Mouse (Mus musculus) kidney, embryonic 16.5 days (tissue): Measurements from ENCODE around the gene Fbxl12. TPM values are rescaled to one million over a fixed set of nuclear protein-coding genes. Genes with fewer than 3 reads are reported as not detected.

Experiments used
- ATAC-seq: fragments of 200-750 bp; cut with Nextera tagmentation; 2 replicates; pipeline ENCODE4 v1.8.0; 2017; ENCODE audit warnings: moderate TSS enrichment; ENCODE audit not compliant: low FRiP score, low TSS enrichment
- H3K27ac ChIP-seq: fragments of 300-500 bp; sonication (generic); 2 replicates; pipeline ENCODE4 v1.5.1; 2014; ENCODE audit warnings: low read length
- H3K27me3 ChIP-seq: fragments of 300-500 bp; sonication (generic); 2 replicates; pipeline ENCODE4 v1.6.1; 2014; ENCODE audit warnings: low read length, control low read depth, mixed read lengths; ENCODE audit not compliant: insufficient read depth
- H3K36me3 ChIP-seq: fragments of 300-500 bp; sonication (generic); 2 replicates; pipeline ENCODE4 v1.6.1; 2014; ENCODE audit warnings: low read length, control low read depth, mixed read lengths; ENCODE audit not compliant: insufficient read depth
- H3K4me1 ChIP-seq: fragments of 300-500 bp; sonication (generic); 2 replicates; pipeline ENCODE4 v1.6.1; 2014; ENCODE audit warnings: low read length, control low read depth, mixed read lengths; ENCODE audit not compliant: insufficient read depth
- H3K4me2 ChIP-seq: fragments of 300-500 bp; sonication (generic); replicated peaks from 2 replicates; pipeline ENCODE4 v1.6.1; 2014; ENCODE audit warnings: low read depth, low read length
- H3K4me3 ChIP-seq: fragments of 300-500 bp; sonication (generic); 2 replicates; pipeline ENCODE4 v1.5.1; 2014; ENCODE audit warnings: mild to moderate bottlenecking, low read length
- H3K9ac ChIP-seq: fragments of 300-500 bp; sonication (generic); replicated peaks from 2 replicates; pipeline ENCODE4 v1.6.1; 2014; ENCODE audit warnings: low read length
- H3K9me3 ChIP-seq: fragments of 300-500 bp; sonication (generic); 2 replicates; pipeline ENCODE4 v1.6.1; 2016; ENCODE audit warnings: low read length, control low read depth
- WGBS: fragments of 180-500 bp; shearing (Covaris S2); extraction: QIAGEN DNeasy Blood & Tissue Kit; methylation state at CpG from one replicate; pipeline ENCODE4 v1.1.7; 2014; 5-methylcytosine and 5-hydroxymethylcytosine counted together
- polyA plus RNA-seq: library from polyadenylated mRNA; unstranded; fragments of >200 nt; fragmentation: Nextera tagmentation; extraction: Ambion mirVana; gene quantifications from 2 replicates; pipeline ENCODE4 v1.2.1, GENCODE M21; 2015

The Fbxl12 gene
- polyA plus RNA-seq, 1 experiment from 2014 or later = 20.5 TPM

DNA sequence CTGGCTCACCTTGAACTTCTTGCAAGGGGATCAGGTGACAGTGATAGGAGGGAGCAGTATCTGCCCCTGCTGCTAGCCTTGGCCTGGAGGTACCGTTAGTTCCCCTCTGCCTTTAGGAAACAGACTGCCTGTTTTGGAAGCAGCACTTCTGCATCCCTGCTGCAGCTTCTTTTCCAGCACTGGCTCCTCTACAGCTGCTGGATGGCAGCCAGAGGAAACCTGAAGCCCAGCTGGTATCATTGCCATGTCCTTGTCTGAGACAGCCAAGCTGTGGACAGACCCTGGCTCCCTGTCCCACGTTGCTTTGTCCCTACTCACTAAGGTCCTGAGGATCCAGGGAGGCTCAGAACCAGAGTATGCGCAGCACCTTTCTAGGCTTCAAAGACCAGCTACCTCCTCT is 13.0 kb upstream of the Fbxl12 start:
- Histone ChIP-seq H3K27ac (no peak overlapping the region), H3K4me2 (no peak overlapping the region), H3K9me3 (no peaks in the 10 kb centered on the region), H3K27me3 (no peaks in the 10 kb centered on the region), H3K4me3 (no peak overlapping the region), H3K36me3 (peaks cover 52% of the 10 kb centered on the region), H3K9ac (no peak overlapping the region), H3K4me1 (peaks cover 12% of the 10 kb centered on the region)
- whole genome bisulfite sequencing = 88% methylated on average over 3 of the region's 3 CpGs
- no peak for ATAC-seq

DNA sequence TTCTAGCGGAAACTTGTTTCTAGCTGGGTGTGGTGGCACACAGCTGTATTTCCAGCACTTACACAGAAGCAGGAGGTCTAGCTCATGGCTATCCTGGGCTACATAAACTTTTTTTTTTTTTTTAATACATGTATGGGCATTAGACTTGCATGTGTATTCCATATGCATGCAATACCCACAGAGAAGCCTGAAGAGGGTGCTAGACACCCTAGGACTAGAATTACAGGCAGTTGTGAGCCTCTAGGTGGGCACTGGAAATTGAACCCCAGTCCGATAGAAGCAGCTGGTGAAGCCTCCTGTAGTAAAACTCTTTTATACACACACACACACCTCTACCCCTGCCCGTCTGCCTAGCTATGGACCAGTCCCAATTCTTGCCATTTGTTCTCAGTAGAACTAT is 9.3 kb upstream of the Fbxl12 start:
- H3K27me3 ChIP-seq = no peaks in the 10 kb centered on the region
- 93% methylated on average over 3 of the region's 3 CpGs for WGBS
- H3K27ac ChIP-seq = no peak overlapping the region
- peaks cover 21% of the 10 kb centered on the region for H3K4me1 ChIP-seq
- no peak overlapping the region for H3K4me3 ChIP-seq
- no peak for ATAC-seq
- peaks cover 36% of the 10 kb centered on the region; the same call in 1 of the 2 replicates for H3K36me3 ChIP-seq
- H3K4me2 ChIP-seq = no peak overlapping the region
- no peak overlapping the region for H3K9ac ChIP-seq
- no peaks in the 10 kb centered on the region for H3K9me3 ChIP-seq

- Histone ChIP-seq H3K9ac (peak overlapping the region; percentile 87), H3K27ac (peak overlapping the region; percentile 33; the same call in 1 of the 2 replicates), H3K4me2 (peak overlapping the region; percentile 76), H3K36me3 (peaks cover 26% of the 10 kb centered on the region; the same call in 1 of the 2 replicates), H3K9me3 (no peaks in the 10 kb centered on the region), H3K4me1 (peaks cover 21% of the 10 kb centered on the region), H3K27me3 (no peaks in the 10 kb centered on the region), H3K4me3 (peak overlapping the region; percentile 88)
- WGBS = 0% methylated on average over 25 of the region's 25 CpGs
- ATAC-seq = peak; percentile 18
Observed at GRCm38 (mm10) chr9:20652260-20652658, 7.7 kb upstream of the Fbxl12 start.

DNA sequence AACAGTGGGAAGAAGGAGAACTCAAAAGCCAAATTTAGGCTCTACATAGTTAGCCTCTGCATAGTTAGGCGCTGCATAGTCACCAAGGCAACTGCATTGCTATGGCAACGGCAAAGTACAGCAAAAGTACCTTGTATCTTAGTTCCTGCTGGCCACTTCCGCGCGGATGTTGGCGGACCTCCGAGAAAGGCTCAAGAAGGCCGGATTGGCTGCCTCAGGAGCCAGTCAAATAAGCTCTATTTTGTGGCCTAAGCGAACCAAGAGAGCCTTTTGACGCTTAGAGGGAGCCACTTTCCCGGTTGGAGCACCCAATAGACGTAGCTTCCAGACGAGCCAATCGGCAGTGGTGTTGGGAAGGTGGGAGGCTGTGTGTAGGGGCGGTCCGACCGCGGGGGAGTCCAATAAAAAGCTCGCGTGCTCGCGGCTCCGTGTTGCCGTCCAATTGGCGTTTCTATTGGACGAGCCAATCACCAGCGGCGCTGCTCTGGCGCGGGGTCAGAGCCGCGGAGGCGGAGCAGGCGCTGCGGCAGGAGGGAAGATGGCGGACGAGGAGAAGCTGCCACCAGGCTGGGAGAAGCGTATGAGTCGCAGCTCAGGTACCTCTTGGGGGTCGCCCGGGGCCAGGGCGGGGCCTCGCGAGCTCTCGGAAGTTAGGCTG is 7.2 kb upstream of the Fbxl12 start, which contains the start of gene Pin1:
TSS of gene Pin1 (plus strand) at position 494 of the 658 bp plus-strand sequence.
- Histone ChIP-seq H3K9ac (peak within 1 kb of the TSS; percentile 87), H3K4me1 (peaks cover 21% of the 10 kb centered on the region), H3K27ac (peak within 1 kb of the TSS; percentile 33), H3K27me3 (no peaks in the 10 kb centered on the region), H3K36me3 (peaks cover 25% of the 10 kb centered on the region), H3K4me3 (peak within 1 kb of the TSS; percentile 88), H3K4me2 (peak within 1 kb of the TSS; percentile 76), H3K9me3 (no peaks in the 10 kb centered on the region)
- under 1% methylated on average over 45 of the region's 45 CpGs for WGBS
- peak; percentile 99 for ATAC-seq

- Histone ChIP-seq H3K9ac (peak overlapping the region; percentile 87), H3K9me3 (no peaks in the 10 kb centered on the region), H3K27me3 (no peaks in the 10 kb centered on the region), H3K36me3 (peaks cover 10% of the 10 kb centered on the region), H3K4me1 (peaks cover 25% of the 10 kb centered on the region), H3K4me3 (peak overlapping the region; percentile 94), H3K4me2 (peak overlapping the region; percentile 99), H3K27ac (peak overlapping the region; percentile 82; the same call in 1 of the 2 replicates)
- WGBS = 3% methylated on average over 17 of the region's 17 CpGs
- no peak for ATAC-seq
Observed at GRCm38 (mm10) chr9:20645121-20645520, 554 bp upstream of the Fbxl12 start.

GRCm38 (mm10) chr9:20643781-20644180 is 786 bp downstream of the Fbxl12 start:
- no peak for ATAC-seq
- Histone ChIP-seq H3K27me3 (no peaks in the 10 kb centered on the region), H3K36me3 (peaks cover 16% of the 10 kb centered on the region), H3K9ac (peak overlapping the region; percentile 87), H3K4me2 (peak overlapping the region; percentile 99), H3K27ac (peak overlapping the region; percentile 97), H3K4me3 (peak overlapping the region; percentile 94), H3K9me3 (no peaks in the 10 kb centered on the region), H3K4me1 (peaks cover 25% of the 10 kb centered on the region)
- WGBS = 5% methylated on average over 13 of the region's 13 CpGs

GRCm38 (mm10) chr9:20642896-20643466 is 1.6 kb downstream of the Fbxl12 start:
- Histone ChIP-seq H3K9ac (peak overlapping the region; percentile 87), H3K27ac (peak overlapping the region; percentile 97), H3K27me3 (no peaks in the 10 kb centered on the region), H3K4me2 (peak overlapping the region; percentile 99), H3K36me3 (peaks cover 24% of the 10 kb centered on the region), H3K9me3 (no peaks in the 10 kb centered on the region), H3K4me1 (peaks cover 25% of the 10 kb centered on the region), H3K4me3 (peak overlapping the region; percentile 94)
- ATAC-seq = peak; percentile 89
- under 1% methylated on average over 30 of the region's 30 CpGs for WGBS

- Histone ChIP-seq H3K9me3 (no peaks in the 10 kb centered on the region), H3K36me3 (peaks cover 23% of the 10 kb centered on the region), H3K4me2 (peak within 1 kb of the TSS; percentile 99), H3K4me3 (peak within 1 kb of the TSS; percentile 94), H3K27ac (peak within 1 kb of the TSS; percentile 97), H3K27me3 (no peaks in the 10 kb centered on the region), H3K9ac (peak within 1 kb of the TSS; percentile 87), H3K4me1 (peaks cover 25% of the 10 kb centered on the region)
- WGBS = under 1% methylated on average over 51 of the region's 51 CpGs
- ATAC-seq = peak; percentile 95
Observed at GRCm38 (mm10) chr9:20642101-20642895, 2.3 kb downstream of the Fbxl12 start, which contains the start of gene Ubl5. Gene Ubl5 (plus strand): TSS chr9:20642878.

- WGBS = 10% methylated on average over 6 of the region's 6 CpGs
- ATAC-seq = no peak
- Histone ChIP-seq H3K4me1 (peaks cover 25% of the 10 kb centered on the region), H3K36me3 (peaks cover 24% of the 10 kb centered on the region), H3K9ac (peak overlapping the region; percentile 87), H3K4me3 (peak overlapping the region; percentile 94), H3K27ac (peak overlapping the region; percentile 44; the same call in 1 of the 2 replicates), H3K4me2 (peak overlapping the region; percentile 99), H3K9me3 (no peaks in the 10 kb centered on the region), H3K27me3 (no peaks in the 10 kb centered on the region)
Observed at GRCm38 (mm10) chr9:20641501-20641900, 3.1 kb downstream of the Fbxl12 start.
